Mouse (Mus musculus) heart, embryonic 10.5 days (tissue): ENCODE data around the gene B3gnt9. TPM values are rescaled to one million over a fixed set of nuclear protein-coding genes. Genes with fewer than 3 reads are reported as not detected.
A peak's percentile ranks its signal among the peaks of the same experiment; 100 is the strongest.
"Not testable (repeated sequence)": the region's sequence is repeated elsewhere in the genome, so short reads cannot be mapped to it uniquely, and the experiment has no call there.

Experiments used
- DNase-seq: peaks from one replicate; pipeline ENCODE4 v3.0.0-alpha.2; 2017; ENCODE audit warnings: low spot score
- H3K27ac ChIP-seq: fragments of 300-500 bp; sonication (generic); 2 replicates; pipeline ENCODE4 v1.5.1; 2016; ENCODE audit warnings: mild to moderate bottlenecking
- H3K27me3 ChIP-seq: fragments of 300-500 bp; sonication (generic); 2 replicates; pipeline ENCODE4 v1.6.1; 2016; ENCODE audit warnings: mild to moderate bottlenecking; ENCODE audit not compliant: poor library complexity, insufficient read depth, severe bottlenecking
- H3K36me3 ChIP-seq: fragments of 300-500 bp; sonication (generic); 2 replicates; pipeline ENCODE4 v1.6.1; 2016; ENCODE audit warnings: mild to moderate bottlenecking, moderate library complexity
- H3K4me1 ChIP-seq: fragments of 300-500 bp; sonication (generic); 2 replicates; pipeline ENCODE4 v1.6.1; 2016; ENCODE audit warnings: mild to moderate bottlenecking
- H3K4me3 ChIP-seq: fragments of 300-500 bp; sonication (generic); 2 replicates; pipeline ENCODE4 v1.5.1; 2016; ENCODE audit warnings: mild to moderate bottlenecking, moderate library complexity
- H3K9me3 ChIP-seq: fragments of 300-500 bp; sonication (generic); 2 replicates; pipeline ENCODE4 v1.6.1; 2016; ENCODE audit warnings: mild to moderate bottlenecking, moderate library complexity
- WGBS: fragments of 180-500 bp; shearing (Covaris S2); methylation state at CpG from one replicate; pipeline ENCODE4 v1.1.7; 2016; 5-methylcytosine and 5-hydroxymethylcytosine counted together
- polyA plus RNA-seq: library from polyadenylated mRNA; unstranded; fragments of >200 nt; fragmentation: Nextera tagmentation; extraction: Ambion mirVana; gene quantifications from 2 replicates; pipeline ENCODE4 v1.2.1, GENCODE M21; 2016

The B3gnt9 gene
- polyA plus RNA-seq, 1 experiment from 2014 or later, result 8.1 TPM

GRCm38 (mm10) chr8:105241016-105241415 lies 13.9 kb downstream of the B3gnt9 start:
- WGBS, result 90% methylated on average over 7 of the region's 7 CpGs
- no peak overlapping the region for H3K4me3 ChIP-seq
- H3K4me1 ChIP-seq, result no peaks in the 10 kb centered on the region
- DNase-seq, result no peak
- no peaks in the 10 kb centered on the region for H3K27me3 ChIP-seq
- no peak overlapping the region; the same call in 1 of the 2 replicates for H3K27ac ChIP-seq
- peaks cover 49% of the 10 kb centered on the region for H3K36me3 ChIP-seq
- H3K9me3 ChIP-seq, result no peaks in the 10 kb centered on the region

- Histone ChIP-seq H3K9me3 (no peaks in the 10 kb centered on the region), H3K27ac (no peak overlapping the region), H3K36me3 (peaks cover 49% of the 10 kb centered on the region), H3K27me3 (no peaks in the 10 kb centered on the region), H3K4me3 (no peak overlapping the region), H3K4me1 (no peaks in the 10 kb centered on the region)
- no peak for DNase-seq
- 91% methylated on average over 14 of the region's 14 CpGs for WGBS
Measured at GRCm38 (mm10) chr8:105237442-105238142, 17.4 kb downstream of the B3gnt9 start.

DNA sequence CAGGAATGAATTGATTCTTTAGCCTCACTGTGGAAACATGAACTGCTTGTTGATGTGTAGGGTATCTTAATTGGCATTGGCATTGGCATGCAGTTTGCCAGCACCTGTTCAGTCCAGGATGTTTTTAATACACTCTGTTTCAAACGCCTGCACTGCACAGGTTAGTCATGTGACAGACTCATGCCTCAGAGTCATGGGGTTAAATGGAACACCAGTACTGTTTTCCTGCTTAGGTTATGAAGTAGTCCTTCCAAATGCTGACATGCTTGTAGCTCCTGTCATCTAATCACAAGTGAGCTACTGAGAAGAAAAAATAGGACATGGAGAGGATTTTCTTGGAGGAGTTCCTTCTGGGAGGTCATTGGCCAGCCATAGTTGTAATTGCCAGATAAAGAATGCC lies 19.7 kb downstream of the B3gnt9 start:
- Histone ChIP-seq H3K9me3 (no peaks in the 10 kb centered on the region), H3K4me3 (no peak overlapping the region), H3K36me3 (peaks cover 32% of the 10 kb centered on the region), H3K27me3 (no peaks in the 10 kb centered on the region), H3K27ac (no peak overlapping the region), H3K4me1 (0 out of 2 replicates have a peak, but pooled peaks cover 5% of the 10 kb centered on the region)
- no peak for DNase-seq
- WGBS, result 78% methylated on average over 1 of the region's 1 CpGs

DNA sequence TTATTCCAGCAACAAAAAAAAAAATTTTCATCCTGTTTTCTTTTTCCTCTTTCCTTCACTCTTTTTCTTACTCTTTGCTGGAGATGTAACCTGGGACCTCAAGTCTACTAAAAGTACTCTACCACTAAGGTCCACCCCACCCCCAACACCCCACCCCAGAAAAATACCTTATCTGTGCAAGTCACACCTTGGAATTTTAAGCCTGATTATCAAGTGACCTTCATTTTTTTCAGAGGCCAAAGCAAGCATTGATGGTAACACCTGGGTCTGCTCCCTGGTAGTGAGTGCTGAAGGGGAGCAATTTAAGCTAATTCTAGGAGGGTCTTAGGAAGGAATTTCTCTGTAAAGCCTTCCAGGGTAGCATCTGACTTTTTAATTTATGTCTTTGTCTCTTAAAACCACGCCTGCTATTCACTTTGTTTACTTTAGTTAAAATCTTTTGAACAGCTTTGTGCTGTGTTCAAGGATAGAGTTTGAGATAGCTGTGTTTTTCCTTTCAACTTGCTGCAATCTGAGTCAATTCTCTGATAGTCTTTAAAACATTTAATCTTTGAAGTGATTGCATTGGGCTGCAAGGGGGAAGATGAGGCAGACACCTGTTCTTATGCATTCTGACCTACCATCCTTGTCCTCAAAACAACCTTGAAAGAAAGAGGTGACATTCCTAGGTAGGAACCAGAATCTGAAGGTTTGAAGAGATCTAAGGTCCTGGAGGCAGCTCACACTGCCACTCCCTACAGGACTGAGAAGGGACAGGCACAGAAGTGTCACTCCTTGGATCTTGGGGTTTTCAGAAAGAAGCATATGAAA lies 21.6 kb downstream of the B3gnt9 start:
- Histone ChIP-seq H3K4me1 (0 out of 2 replicates have a peak, but pooled peaks cover 5% of the 10 kb centered on the region), H3K27ac (no peak overlapping the region), H3K9me3 (no peaks in the 10 kb centered on the region), H3K36me3 (peaks cover 18% of the 10 kb centered on the region; the same call in 1 of the 2 replicates), H3K4me3 (no peak overlapping the region), H3K27me3 (no peaks in the 10 kb centered on the region)
- DNase-seq, result no peak
- 77% methylated on average over 1 of the region's 1 CpGs for WGBS

- not testable (repeated sequence) for H3K4me1 ChIP-seq, H3K27ac ChIP-seq, H3K9me3 ChIP-seq, H3K4me3 ChIP-seq, H3K27me3 ChIP-seq, DNase-seq
- peaks cover 18% of the 10 kb centered on the region; the same call in 1 of the 2 replicates for H3K36me3 ChIP-seq
- 85% methylated on average over 4 of the region's 4 CpGs for WGBS
Measured at GRCm38 (mm10) chr8:105232321-105232693, 22.6 kb downstream of the B3gnt9 start.

GRCm38 (mm10) chr8:105231503-105232320 lies 23.2 kb downstream of the B3gnt9 start:
- 80% methylated on average over 12 of the region's 12 CpGs for WGBS
- H3K9me3 ChIP-seq, result no peaks in the 10 kb centered on the region
- 0 out of 2 replicates have a peak, but pooled peaks cover 5% of the 10 kb centered on the region for H3K4me1 ChIP-seq
- DNase-seq, result no peak
- no peak overlapping the region for H3K4me3 ChIP-seq
- H3K36me3 ChIP-seq, result peaks cover 17% of the 10 kb centered on the region; the same call in 1 of the 2 replicates
- H3K27ac ChIP-seq, result 0 out of 2 replicates have a peak overlapping the region, but pooled peaks have one; percentile 29
- no peaks in the 10 kb centered on the region for H3K27me3 ChIP-seq

GRCm38 (mm10) chr8:105225917-105226316 lies 29.0 kb downstream of the B3gnt9 start:
- no peaks in the 10 kb centered on the region for H3K9me3 ChIP-seq
- WGBS, result 25% methylated on average over 6 of the region's 6 CpGs
- no peaks in the 10 kb centered on the region for H3K36me3 ChIP-seq
- H3K4me1 ChIP-seq, result peaks cover 18% of the 10 kb centered on the region
- H3K27ac ChIP-seq, result no peak overlapping the region
- no peaks in the 10 kb centered on the region for H3K27me3 ChIP-seq
- DNase-seq, result no peak
- peak overlapping the region; percentile 91 for H3K4me3 ChIP-seq

- H3K9me3 ChIP-seq, result no peaks in the 10 kb centered on the region
- no peak for DNase-seq
- H3K4me1 ChIP-seq, result peaks cover 16% of the 10 kb centered on the region
- H3K27ac ChIP-seq, result peak overlapping the region; percentile 91
- peak overlapping the region; percentile 91 for H3K4me3 ChIP-seq
- no peaks in the 10 kb centered on the region for H3K36me3 ChIP-seq
- 0% methylated on average over 27 of the region's 27 CpGs for WGBS
- no peaks in the 10 kb centered on the region for H3K27me3 ChIP-seq
Measured at GRCm38 (mm10) chr8:105225272-105225593, 29.7 kb downstream of the B3gnt9 start.

DNA sequence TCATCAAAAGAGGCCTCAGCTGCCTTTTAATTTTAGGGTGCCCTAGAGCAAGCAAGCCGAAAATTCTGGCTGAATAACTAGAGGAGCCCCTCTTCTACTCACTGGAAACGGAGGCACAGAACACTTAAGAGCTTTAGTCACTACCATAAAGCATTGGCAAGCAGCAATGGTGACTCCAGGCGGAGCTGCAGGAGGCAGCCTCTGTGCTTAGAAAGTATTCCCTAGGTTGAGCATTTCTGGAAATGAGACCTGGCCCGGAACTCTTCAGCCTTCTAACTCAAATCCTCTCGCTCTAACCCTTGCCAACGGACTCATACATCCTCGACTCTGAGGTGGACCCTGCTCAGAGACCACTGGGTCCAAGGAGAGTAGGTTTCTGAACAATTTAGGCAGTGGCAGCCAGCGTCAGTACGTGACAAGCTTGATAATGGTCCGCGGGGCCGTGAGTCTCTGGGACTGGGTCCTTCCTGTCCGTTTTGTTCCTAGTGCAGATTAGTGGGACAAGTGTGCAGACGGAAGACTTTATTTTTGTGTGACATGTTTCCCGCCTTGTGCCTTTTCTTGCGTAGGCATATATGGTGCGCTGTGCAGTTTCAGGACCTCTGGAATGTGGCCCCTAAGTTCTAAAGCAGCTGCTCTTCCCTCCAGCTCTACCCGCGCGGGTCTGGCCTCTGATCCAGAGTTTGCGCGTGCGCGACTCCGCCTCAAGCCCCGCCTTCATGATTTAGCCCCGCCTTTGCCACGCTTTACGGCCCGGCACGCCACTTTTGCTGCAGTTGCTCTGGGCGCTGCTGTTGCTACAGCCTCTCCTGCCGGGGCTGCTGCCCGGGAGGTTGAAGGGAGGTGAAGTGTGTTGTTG lies 30.3 kb downstream of the B3gnt9 start, which contains the start of gene D230025D16Rik:
Gene D230025D16Rik, plus strand, starts transcription at position 733 of the 859 bp plus-strand sequence.
- no peaks in the 10 kb centered on the region for H3K9me3 ChIP-seq
- H3K4me1 ChIP-seq, result peaks cover 16% of the 10 kb centered on the region
- no peaks in the 10 kb centered on the region for H3K36me3 ChIP-seq
- DNase-seq, result peak; percentile 98
- H3K27ac ChIP-seq, result peak within 1 kb of the TSS; percentile 91
- WGBS, result 4% methylated on average over 34 of the region's 34 CpGs
- H3K27me3 ChIP-seq, result no peaks in the 10 kb centered on the region
- peak within 1 kb of the TSS; percentile 91 for H3K4me3 ChIP-seq

DNA sequence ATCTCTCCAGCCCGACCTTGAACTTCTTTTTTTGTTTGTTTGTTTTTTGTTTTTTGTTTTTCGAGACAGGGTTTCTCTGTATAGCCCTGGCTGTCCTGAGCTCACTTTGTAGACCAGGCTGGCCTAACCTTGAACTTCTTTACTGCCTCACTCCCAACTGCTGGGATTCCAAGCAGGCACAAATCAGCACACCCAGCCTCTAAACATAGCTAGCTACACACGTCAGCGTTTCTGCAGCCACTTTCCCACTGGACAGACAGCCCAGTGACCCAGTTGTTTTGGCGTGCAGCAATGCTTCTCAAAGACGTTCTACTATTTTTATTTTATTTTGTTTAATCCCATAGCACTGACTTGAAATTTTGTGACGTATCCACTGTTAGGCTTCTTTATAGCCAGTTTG lies 31.1 kb downstream of the B3gnt9 start:
- Histone ChIP-seq H3K4me3 (peak overlapping the region; percentile 91; the same call in 1 of the 2 replicates), H3K27ac (peak overlapping the region; percentile 91; the same call in 1 of the 2 replicates), H3K36me3 (no peaks in the 10 kb centered on the region), H3K4me1 (peaks cover 16% of the 10 kb centered on the region), H3K27me3 (no peaks in the 10 kb centered on the region), H3K9me3 (no peaks in the 10 kb centered on the region)
- WGBS, result 76% methylated on average over 7 of the region's 7 CpGs
- DNase-seq, result no peak

- no peaks in the 10 kb centered on the region for H3K4me1 ChIP-seq
- 73% methylated on average over 5 of the region's 5 CpGs for WGBS
Measured at GRCm38 (mm10) chr8:105217926-105218522, 36.9 kb downstream of the B3gnt9 start.

More at GRCm38 (mm10) chr8:105217926-105218522, 36.9 kb downstream of the B3gnt9 start:
- Histone ChIP-seq H3K9me3 (no peaks in the 10 kb centered on the region), H3K27ac (no peak overlapping the region), H3K27me3 (no peaks in the 10 kb centered on the region), H3K4me3 (no peak overlapping the region), H3K36me3 (peaks cover 18% of the 10 kb centered on the region)
- DNase-seq, result no peak
